In genomic region chr9:52149286-52149685, GRCm38 (mm10) we compare ENCODE assay signal across 11 mouse cellular contexts. TPM values are rescaled to one million over a fixed set of nuclear protein-coding genes. Genes with fewer than 3 reads are reported as not detected.
DNase-seq lines count a peak whose midpoint lies in the region; ATAC-seq lines count a peak whose summit lies in the region.
"Had no signal": no experiment of that assay in that cellular context is flagged by ENCODE, and none has a peak within 500 bp of the region (broad histone marks: within the 10 kb centered on the region; RNA-seq: fewer than 3 reads in every experiment).

No protein-coding gene starts in this region.

- no peaks in the 10 kb centered on the region for H3K9me3 ChIP-seq in forebrain, embryonic 15.5 days
- no peaks in the 10 kb centered on the region for H3K9me3 ChIP-seq in limb, embryonic 11.5 days (ENCODE audit: control insufficient read depth, low read length)
- H3K9me3 ChIP-seq: megakaryocyte, embryonic 14.5 days had no signal

- peak overlapping the region; percentile 44 for H3K4me2 ChIP-seq in forebrain, embryonic 15.5 days (replicated peaks)
- H3K4me2 ChIP-seq in limb, embryonic 11.5 days (ENCODE audit: low read depth, severe bottlenecking) = peak overlapping the region; percentile 3

- peak overlapping the region; percentile 31 for H3K9ac ChIP-seq in forebrain, embryonic 15.5 days (replicated peaks)
- no peak overlapping the region for H3K9ac ChIP-seq in limb, embryonic 11.5 days (ENCODE audit: low read length)

- 4% methylated on average over 4 of the region's 4 CpGs for WGBS in forebrain, embryonic 15.5 days
- 28% methylated on average over 4 of the region's 4 CpGs for WGBS in limb, embryonic 11.5 days

- H3K4me3 ChIP-seq in forebrain, embryonic 15.5 days = peak overlapping the region; percentile 36
- no peak overlapping the region for H3K4me3 ChIP-seq in limb, embryonic 11.5 days (ENCODE audit: low read depth, low read length)
- H3K4me3 ChIP-seq: megakaryocyte, embryonic 14.5 days had no signal

- H3K36me3 ChIP-seq in forebrain, embryonic 15.5 days = no peaks in the 10 kb centered on the region
- H3K36me3 ChIP-seq in limb, embryonic 11.5 days (ENCODE audit: control insufficient read depth, insufficient read depth, low read length) = no peaks in the 10 kb centered on the region

- H3K27ac ChIP-seq in forebrain, embryonic 15.5 days (replicated peaks) = peak overlapping the region; percentile 90
- H3K27ac ChIP-seq in limb, embryonic 11.5 days (replicated peaks; ENCODE audit: low read depth, low read length) = no peak overlapping the region
- H3K27ac ChIP-seq: kidney, postnatal 0 days had no signal

- peak; percentile 83 for ATAC-seq in forebrain, embryonic 15.5 days (replicated peaks)
- peak; percentile 65; the same call in 1 of the 2 replicates for ATAC-seq in limb, embryonic 11.5 days (ENCODE audit: insufficient number of reproducible peaks, low FRiP score, low TSS enrichment, low read depth)

- H3K4me1 ChIP-seq in forebrain, embryonic 15.5 days = peaks cover 53% of the 10 kb centered on the region
- H3K4me1 ChIP-seq in limb, embryonic 11.5 days (ENCODE audit: control insufficient read depth, insufficient read depth, low read length) = peaks cover 8% of the 10 kb centered on the region; the same call in 1 of the 2 replicates

- no peaks in the 10 kb centered on the region for H3K27me3 ChIP-seq in forebrain, embryonic 15.5 days
- H3K27me3 ChIP-seq in limb, embryonic 11.5 days (ENCODE audit: control insufficient read depth, insufficient read depth, low read length) = no peaks in the 10 kb centered on the region
- H3K27me3 ChIP-seq: megakaryocyte, embryonic 14.5 days had no signal

- peak; percentile 18 for DNase-seq in layer of hippocampus, adult 9-11 months
- DNase-seq in layer of hippocampus, postnatal 14 days (ENCODE audit: low spot score in 2 of 2) = no peak
- peak; percentile 61 for DNase-seq in limb, embryonic 11.5 days (ENCODE audit: low spot score)
- DNase-seq in retina, postnatal 1 day = peak; percentile 95
- no peak for DNase-seq in adrenal gland, adult 18-20 months (ENCODE audit: low spot score in 2 of 2)
- no peak for DNase-seq in gastrocnemius, adult 8-10 months (ENCODE audit: low spot score in 2 of 2)
- DNase-seq in spleen, adult 12 weeks (ENCODE audit: low spot score) = no peak
- DNase-seq: cerebellum, adult 9-10 months had no signal

RNA-seq across cellular contexts. Expression of gene Zc3h12c, which starts 19.1 kb away (rescaled TPM):
- 10 to 100 TPM in 1 of 2 experiments, 1 to 10 TPM in 1; 9.9 to 10.3 TPM for total RNA-seq in layer of hippocampus, postnatal 14 days (2021)
- polyA plus RNA-seq in forebrain, embryonic 15.5 days (2015; fragmentation: Nextera tagmentation; extraction: Ambion mirVana) = 7.2 TPM in 2 replicates
- 4.1 and 4.4 TPM in 2 replicates for polyA plus RNA-seq in limb, embryonic 11.5 days (2014; fragmentation: Nextera tagmentation; extraction: Ambion mirVana)
- 10 to 100 TPM; 18.4 to 23.7 TPM for total RNA-seq in adrenal gland, adult 18-20 months (2021)
- 10 to 100 TPM in 3 of 4 experiments, 1 to 10 TPM in 1; 9.3 to 14.0 (median 10.5) TPM for total RNA-seq in gastrocnemius, adult 8-10 months (2022)

Comparison
In these comparisons a context has a peak if more than half of its experiments do, and no peak if none do; other contexts are left out.
1. DNase-seq: peak in layer of hippocampus, adult 9-11 months (single experiment), limb, embryonic 11.5 days (single experiment) and retina, postnatal 1 day (single experiment); none in layer of hippocampus, postnatal 14 days (0 of 2), adrenal gland, adult 18-20 months (0 of 2), gastrocnemius, adult 8-10 months (0 of 2) and spleen, adult 12 weeks (single experiment).